Mouse (Mus musculus): Measurements from ENCODE around the gene Adk.

GRCm38 (mm10) chr14:21082823-21083222 lies 30.4 kb downstream of the Adk start:
- TF ChIP-seq POLR2A (IDR thresholded peaks at IDR 0.05; ENCODE audit: control insufficient read depth, extremely low read depth, insufficient read depth, low read length, poor library complexity), result no peak
- TF ChIP-seq CTCF (IDR thresholded peaks at IDR 0.05; ENCODE audit: borderline replicate concordance, control insufficient read depth, extremely low read depth, insufficient read depth, low read length, poor library complexity), result no peak

Data from thymus, adult 2 months (tissue).